Mouse (Mus musculus) gastrocnemius, postnatal 4 days (tissue): Measurements from ENCODE around the gene Usp35. TPM values are rescaled to one million over a fixed set of nuclear protein-coding genes. Genes with fewer than 3 reads are reported as not detected.

Experiments used
- DNase-seq, 2 experiments: peaks; one replicate each; pipeline ENCODE4 v3.0.0; 2021 to 2022; ENCODE audit warnings: low spot score in 2 of 2, mixed read lengths in 2 of 2
- total RNA-seq, 2 experiments: library from RNA; stranded (reverse); gene quantifications; 2 replicates each; pipeline ENCODE4 v1.2.3; 2021

The Usp35 gene
- total RNA-seq, 2 experiments from 2014 or later: 1.9 to 2.5 TPM

DNA sequence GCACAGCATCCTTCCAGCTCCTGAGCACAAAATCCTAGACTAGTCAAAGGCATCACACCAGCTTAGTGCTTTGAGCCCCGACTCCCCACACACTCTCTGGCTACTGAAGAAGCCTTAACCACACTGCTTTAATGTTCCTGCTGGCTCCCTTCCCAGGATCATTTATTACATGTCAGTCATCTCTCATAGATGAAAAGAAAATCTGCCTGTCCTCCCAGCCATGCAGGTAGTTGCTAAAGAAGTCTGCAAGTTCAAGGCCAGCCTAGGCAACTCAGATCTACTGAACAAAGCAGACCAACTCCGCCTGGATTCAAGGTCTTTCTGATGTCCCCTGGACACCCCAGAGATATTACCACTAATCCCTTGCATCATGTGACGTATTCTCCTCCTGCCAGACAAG is 14.1 kb downstream of the Usp35 start:
- DNase-seq: no peak

DNA sequence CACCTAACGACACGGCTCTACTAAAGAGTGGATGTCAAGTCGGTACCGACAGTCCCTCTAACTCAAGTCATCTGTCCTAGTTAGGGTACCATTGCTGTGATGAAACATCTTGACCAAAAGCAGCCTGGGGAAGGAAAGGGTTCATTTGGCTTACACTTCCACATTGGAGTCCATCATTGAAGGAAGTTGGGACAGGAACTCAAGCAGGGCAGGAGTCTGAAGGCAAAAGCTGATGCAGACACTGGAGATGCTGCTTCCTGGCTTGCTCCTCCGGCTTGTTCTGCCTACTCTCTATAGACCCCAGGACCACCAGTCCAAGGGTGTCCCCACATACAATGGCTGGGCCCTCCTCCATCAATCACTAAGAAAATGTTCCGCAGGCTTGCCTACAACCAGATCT is 16.2 kb downstream of the Usp35 start:
- no peak for DNase-seq

DNA sequence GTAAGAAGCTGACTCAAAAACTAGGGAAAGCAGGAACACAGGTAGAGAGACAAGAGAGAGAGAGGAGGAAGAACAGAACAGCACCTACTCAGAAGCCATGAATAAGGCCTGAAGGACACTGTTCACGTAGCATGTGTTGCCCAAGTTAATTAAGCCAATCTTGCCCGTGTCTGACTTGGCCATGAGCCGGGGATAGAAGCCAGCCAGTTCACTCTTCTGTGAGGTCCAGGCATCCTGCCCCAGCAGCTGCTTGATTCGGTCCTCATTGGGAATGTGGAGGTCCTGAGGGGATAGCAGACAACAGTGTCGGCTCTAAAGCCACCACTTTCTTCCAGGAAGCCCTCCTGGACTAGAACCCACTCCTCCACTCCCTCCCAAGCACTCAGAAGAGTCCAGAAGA is 17.2 kb downstream of the Usp35 start:
- peak in 1 of 2 experiments; percentile 47 for DNase-seq

DNA sequence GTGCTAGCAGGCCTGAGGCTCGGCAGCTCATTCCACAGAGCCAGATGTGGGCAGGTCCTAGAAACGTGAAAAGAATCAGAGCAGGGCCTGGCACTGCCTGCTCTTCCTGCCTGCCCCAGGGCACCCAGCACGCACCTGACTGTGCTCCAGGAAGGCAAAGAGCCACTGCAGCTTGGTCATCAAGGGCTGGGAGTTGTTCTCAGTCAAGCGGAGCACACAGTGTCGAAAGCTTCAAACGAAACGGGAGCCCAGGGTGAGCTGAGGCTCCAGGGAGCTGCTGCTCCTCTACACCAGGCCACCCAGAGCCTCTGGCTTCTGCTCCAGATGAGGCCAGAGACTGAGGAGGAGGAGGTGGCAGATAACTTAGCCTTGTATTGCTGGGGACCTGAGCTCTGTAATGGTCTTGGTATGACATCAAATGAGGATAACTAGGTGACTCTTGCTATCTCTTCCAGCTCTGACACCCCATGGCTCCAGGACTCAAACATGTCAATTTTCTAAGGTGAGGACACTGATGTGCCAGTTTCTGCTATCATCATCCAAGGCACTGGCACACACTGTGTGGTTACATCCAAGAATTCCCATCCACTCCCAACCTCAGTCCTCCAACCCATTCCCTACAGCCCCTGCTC is 18.3 kb downstream of the Usp35 start:
- DNase-seq: no peak

DNA sequence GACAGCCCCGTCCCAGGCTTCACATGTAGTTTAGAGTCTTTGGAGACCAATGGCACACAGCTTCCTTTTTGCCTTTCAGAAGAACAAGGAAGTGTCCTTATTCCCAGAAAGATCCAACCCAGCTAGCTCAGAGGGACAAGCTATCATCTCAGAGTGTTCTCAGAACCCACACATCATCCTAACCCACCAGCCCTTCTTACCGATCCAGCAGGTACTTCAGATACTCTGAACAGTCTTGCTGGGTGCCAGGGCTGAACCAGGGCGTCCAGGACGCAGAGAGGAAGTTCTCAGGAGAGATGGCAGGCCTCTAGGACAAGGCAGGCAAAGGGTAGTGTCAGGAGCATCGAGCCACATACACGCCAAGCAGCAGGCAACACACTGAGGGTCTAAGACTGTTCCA is 19.0 kb downstream of the Usp35 start:
- peak in 1 of 2 experiments; percentile 8 for DNase-seq

DNA sequence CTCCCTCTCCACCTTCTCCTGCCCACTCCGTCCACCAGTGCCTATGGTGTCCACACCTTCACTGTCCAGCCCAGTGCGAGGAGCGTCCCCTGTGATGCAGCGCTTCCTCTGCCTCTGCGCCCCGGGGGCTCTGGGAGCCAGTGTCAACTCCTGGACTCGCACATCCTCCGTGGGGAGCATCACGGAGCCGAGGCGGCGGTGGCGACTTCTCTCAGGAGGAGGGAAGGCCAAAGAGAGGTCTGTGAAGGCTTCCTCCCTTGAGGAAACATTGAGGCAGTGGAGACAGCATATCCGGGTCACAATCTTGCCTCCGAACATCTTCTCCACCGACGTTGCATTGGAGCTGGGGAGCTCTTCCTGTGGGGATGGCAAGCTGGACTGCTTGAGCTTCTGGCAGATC is 19.6 kb downstream of the Usp35 start:
- DNase-seq: peak in 1 of 2 experiments; percentile 9

DNA sequence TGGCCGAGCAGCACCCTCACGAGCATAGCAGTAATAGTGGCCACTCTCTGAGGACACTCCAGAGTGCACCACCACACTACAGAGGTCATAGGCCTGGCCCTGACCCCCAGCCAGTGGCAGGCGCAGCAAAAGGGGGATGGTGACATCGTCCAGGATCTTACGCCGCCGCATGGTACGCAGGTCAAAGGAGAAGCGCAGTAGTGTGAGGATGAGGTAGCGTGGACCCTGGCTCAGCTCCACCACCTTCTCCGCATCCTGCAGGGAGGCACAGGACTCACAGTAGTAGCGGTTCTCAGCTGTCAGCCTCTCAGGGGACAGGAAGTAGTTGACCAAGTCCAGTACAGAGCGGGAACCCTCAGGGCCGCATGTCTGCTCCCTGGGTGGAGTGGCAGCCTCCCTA is 20.2 kb downstream of the Usp35 start:
- no peak for DNase-seq

DNA sequence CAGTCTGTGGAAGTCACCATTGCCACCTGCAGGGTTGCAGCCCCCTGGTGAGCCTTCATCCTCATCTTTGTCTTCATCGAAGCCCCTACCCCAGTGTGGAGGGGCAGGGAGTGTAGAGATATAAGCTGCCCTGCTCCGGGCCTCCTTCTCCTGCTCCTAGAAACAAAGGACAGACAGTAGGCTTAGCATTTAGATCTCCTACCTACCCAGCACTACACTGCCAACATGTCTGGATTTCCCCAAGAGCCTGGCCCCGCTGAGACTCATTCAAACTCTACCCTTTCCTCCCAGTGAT is 21.5 kb downstream of the Usp35 start:
- DNase-seq: no peak

DNA sequence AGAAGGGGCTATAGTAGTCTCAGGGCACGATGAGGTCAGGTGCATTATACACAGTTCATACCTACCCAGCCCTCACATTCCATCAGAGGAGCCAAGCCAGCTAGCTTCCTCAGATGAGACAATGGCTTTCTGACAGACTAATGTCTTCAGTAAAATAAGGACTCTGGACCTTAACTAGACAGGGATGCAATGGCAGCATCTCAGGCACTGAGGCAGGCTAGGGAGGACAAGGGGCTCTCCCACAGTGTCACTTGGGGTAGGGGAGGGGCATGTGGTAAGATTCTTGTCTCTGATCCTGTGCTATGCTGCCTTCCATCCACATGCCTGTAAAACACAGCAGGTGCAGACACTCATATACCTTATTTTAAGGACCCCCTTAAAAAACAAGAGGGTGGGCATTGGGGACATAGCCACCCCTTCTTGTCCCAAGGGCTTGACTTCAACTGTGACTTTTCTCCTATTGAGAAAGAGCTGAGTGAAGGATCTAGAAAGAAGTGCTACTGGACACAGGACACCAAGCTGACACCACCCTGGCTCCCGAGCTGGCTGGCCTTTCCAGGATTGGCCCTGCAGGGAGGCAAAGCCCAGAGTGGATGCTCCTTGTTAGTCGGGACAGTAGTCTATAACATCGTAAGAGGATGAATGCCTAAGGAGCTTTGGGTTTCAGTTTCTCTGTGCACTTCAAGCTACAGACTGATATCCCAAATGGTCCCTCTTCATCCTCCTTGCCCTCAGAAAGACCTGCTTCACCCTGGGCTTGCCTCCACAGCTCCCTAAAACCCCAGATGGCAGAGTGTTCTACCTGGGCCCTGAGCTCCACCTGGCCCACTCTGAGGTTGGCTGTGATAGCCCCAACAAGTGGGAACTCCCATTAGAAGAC is 22.1 kb downstream of the Usp35 start:
- DNase-seq: no peak

DNA sequence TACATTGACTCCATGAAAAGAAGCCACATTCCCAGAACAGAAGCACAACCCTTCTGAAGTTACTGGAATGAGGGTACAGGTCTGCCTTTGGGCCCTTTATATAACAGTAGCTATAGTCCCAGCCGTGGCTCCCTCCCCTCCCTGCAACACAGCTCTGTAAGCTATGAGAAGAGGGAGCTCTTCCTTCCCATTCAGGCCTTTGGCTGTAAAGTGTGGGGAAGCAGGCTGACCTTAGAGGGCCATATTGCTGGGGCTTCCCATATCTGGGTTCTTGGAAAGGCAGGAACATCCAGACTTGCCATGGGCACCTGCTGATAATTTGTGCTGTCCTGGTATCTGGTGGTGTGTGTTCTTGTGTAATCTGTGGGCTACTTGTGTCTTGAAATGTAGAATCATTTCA is 24.3 kb downstream of the Usp35 start:
- DNase-seq: peak in 1 of 2 experiments; percentile 2

DNA sequence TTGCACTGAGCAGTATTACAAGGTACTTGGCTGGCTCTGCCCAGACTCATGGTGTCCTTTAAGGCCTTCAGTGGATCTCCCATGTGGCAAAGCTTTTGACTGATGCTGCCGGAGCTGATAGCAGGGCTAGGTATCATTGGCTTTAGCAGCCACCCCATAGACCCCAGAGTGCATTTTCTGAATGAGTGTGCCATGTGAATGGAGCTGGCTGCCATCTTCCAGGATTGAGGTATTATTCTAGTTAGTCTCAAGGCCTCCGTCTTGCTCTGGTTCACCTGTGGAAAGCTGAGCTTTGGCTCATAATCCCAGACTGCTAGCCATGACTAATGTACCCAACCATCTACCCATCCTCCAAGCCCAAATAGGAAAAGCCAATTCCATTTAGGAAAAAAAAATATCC is 25.0 kb downstream of the Usp35 start:
- DNase-seq: peak in 1 of 2 experiments; percentile 3

DNA sequence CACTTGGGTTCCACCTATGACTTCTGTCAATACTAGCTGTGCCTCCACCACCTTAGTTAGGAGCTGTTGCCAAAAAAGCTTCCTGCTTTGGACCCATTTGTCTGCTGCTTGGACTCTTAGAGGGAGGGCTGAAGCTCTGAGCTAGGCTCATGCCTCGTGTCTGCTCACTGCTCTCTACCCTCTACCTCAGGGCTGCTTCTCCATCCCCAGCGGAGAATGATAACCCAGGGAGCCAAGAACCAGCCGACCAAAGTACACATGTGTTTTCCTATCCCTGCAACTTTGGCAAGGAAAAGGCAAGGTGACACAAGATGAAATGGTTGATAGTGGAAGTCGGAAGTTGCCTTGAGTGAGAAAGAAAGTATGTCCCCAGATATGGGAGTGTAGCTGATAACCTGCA is 26.6 kb downstream of the Usp35 start:
- no peak for DNase-seq

DNA sequence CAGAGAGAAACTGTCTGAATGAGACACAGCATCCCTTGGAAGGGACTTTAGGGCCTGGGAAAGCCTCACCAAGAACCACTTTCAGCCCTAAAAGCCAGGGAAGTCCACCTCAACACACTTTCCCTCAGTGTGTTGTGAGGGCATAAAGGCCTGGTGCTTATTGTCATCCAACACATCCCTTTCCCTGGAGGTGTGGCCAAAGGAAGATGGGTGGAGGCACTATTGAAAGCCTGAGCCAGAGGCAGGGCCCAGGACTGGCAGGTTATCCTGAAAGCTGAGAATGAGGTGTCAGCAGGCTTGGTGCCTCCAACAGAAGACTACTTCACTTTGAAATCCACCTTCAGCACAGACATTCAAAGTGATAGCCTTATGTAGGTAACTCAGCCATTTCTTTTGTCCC is 27.3 kb downstream of the Usp35 start:
- DNase-seq: no peak

DNA sequence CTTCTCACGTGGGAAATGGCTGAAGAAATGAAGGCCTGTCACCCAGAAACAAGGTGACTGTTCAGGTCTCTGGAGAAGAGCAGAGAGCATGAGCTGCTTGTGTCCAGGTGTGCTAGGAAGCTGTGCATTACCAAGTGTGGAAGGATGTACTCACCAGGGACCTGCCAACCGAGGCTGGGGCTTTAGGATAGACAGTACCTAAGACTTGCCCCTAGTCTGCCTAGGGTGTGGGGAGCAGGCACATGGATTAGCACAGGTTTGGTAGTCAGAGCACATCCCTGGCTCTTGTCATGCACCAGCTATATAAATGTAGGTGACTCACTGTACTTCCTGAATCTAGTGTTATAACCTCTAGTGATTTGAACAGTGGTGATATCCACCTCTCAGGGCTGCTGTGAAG is 28.2 kb downstream of the Usp35 start:
- DNase-seq: no peak

DNA sequence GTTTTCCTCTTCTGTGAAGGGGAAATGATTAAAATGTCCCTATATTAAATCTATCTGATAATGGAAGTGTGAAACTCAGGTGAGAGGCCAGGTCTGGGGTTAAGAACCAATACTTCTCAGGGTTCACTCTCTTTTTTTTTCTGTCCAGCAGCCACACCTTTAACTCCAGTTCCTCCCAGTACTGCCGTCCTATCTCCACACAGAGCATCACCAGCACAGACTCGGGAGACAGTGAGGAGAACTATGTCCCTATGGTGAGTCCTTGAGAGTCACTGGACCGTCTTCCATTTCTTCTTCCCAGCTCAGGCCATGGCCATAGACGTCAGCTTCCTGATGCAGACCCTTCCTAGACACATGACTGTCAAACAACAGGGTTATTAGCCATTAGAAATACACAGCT is 28.9 kb downstream of the Usp35 start:
- DNase-seq: no peak

DNA sequence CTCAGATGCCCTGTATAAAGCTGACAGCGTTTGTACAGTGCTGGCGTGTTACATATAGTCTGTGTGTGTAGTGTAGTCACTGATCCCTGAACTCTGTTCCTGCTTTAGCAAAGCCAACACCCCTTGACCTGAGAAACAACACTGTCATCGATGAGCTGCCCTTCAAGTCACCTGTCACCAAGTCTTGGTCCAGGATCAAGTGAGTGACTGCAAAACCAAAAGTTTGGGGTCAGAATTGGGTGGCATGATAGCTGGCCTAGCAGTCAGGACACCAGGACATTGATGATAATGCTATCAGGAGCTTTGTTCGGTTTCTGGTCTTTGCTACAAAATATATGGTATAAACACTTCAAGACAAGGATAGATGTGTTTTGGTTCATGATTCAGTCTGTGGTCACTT is 29.6 kb downstream of the Usp35 start:
- DNase-seq: no peak

DNA sequence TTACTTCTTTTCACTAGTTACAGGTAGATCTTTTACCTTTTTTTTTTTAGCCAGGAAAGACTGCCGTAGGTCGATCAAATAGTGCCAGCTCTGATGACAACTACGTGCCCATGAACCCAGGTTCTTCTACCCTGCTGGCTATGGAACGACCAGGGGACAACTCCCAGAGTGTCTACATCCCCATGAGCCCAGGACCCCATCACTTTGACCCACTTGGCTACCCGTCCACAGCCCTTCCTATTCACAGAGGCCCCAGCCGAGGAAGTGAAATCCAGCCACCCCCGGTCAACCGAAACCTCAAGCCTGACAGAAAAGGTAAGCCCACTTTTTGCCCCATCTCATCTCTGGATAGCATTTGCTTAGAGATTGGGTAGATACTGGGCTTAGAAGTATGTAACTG is 30.5 kb downstream of the Usp35 start:
- no peak for DNase-seq

DNA sequence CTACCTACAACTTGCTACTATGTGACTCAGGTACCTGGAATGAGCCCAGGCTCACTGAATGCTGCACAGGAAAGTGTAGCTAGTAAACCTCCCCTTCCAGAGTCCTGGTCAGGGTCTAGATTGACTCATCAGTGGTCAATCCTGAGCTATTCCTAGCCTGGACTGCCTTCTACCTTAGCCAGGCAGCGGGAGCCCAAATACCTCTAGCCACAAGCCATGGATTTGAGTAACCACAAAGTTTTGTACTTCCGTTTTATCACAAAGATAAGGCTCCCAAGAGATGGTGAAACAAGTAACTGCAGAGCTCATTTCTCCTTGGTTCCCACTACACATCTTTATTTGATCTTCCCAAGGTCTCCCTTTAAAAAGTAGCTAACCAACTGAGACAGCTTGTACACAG is 30.9 kb downstream of the Usp35 start:
- DNase-seq: no peak

DNA sequence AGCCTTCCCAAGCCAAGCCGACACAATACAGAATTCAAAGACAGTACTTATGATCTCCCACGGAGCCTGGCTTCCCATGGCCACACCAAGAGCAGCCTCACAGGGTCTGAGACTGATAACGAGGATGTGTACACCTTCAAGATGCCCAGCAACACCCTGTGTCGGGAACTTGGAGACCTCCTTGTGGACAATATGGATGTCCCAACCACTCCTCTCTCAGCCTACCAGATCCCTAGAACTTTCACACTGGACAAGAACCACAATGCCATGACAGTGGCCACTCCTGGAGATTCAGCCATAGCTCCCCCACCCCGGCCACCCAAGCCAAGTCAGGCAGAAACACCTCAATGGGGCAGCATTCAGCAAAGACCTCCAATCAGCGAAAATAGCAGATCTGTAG is 32.9 kb downstream of the Usp35 start:
- no peak for DNase-seq

DNA sequence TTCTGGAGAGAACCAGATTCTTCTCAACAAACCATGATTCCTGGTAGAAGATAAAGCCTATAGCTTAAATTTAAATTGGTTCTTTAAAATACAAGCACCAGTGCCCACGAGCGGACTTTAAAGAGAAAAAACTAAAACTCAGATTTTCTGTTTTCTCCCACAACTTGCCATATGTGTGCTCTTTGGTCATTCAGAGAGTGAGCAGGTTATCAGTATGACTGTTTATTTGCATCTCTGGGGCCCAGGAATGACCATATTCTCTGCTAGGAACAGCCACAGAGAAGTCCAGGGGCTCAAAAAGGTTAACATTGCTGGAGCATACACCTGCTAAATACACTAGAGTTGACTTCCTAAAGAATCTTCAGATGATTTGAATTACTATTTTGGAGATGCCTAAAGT is 33.5 kb downstream of the Usp35 start:
- DNase-seq: no peak

DNA sequence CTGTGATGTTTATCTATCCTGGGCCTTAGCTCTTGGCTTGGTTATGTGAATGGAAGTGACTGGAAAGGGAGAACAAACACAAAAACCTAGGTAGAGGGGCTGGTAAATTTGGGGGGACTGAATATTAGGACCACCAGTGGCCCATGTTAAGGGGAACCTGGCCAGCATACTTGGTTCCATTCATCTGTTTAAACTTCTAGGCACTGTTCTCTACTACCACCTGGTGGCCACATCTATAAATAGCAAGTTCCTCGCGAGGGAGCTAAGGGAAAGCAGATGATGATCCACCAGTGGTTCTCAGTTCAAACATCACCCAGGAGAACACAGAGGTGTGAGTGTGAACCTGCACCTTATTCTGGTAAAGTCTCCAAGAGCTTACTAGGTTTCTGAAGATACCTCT is 34.4 kb downstream of the Usp35 start:
- peak in 1 of 2 experiments; percentile 46 for DNase-seq

DNA sequence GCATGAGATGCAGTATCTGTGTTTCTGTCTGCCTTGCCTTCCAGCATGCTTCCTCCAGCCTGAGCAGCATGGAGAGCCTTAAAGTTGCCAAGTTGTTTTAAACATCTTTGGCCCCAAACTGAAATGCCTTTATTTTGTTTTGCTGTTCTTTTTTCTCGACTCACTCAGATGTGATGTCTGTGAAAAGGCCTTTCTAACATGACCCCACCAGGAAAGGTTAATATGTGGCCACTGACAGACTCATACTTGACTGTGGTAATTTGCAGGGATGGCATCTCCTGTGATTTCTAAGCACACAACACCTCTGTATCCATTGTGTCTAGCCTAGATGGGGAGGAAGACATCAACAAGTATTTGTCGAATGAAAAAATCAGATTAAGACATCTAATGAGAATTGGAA is 34.8 kb downstream of the Usp35 start:
- no peak for DNase-seq

DNA sequence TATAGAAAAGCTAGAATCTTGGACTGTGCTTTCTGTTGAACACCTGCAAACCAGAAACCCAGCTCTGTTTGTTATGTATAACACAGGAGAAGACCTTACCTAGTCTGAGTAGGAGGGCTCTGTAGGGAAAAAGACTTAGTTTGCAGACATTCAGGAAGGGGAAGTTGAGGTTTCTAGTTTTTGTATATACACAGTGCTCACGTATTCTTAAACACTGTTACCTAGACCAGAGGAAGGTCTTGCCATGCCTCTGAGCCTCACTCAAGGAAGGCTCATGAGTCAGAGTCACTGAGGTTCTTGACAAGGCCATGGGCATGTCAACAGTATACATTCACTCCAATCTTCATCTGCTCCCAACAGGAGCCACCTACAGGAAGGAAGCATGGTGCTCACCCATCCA is 60.8 kb downstream of the Usp35 start:
- no peak for DNase-seq
